Mouse (Mus musculus) MN1 (cell line): ENCODE results near the gene Creb5.
A peak's percentile ranks its signal among the peaks of the same experiment; 100 is the strongest.

Experiments used
- DNase-seq: peaks from one replicate; pipeline ENCODE4 v3.0.0-alpha.2; 2016; ENCODE audit warnings: low spot score

Gene Creb5

DNA sequence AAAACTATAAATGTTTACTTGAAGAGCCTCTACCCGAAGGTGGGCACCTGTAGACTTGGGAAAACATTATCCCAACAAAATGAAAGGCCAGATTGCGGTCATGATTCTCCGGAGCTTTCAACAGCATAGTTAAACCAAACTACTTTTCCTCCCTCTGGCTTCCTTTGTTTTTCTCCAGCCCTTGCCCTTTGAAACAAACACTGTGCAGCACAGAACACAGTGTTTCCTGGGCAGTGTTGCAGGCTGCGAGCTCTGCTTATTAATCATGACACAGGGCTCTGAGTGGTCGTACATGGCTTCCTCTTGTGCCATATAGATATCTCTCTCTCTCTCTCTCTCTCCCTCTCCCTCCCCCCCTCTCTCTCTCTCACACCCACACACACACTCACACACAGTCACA is 206.8 kb downstream of the Creb5 start:
- no peak for DNase-seq

DNA sequence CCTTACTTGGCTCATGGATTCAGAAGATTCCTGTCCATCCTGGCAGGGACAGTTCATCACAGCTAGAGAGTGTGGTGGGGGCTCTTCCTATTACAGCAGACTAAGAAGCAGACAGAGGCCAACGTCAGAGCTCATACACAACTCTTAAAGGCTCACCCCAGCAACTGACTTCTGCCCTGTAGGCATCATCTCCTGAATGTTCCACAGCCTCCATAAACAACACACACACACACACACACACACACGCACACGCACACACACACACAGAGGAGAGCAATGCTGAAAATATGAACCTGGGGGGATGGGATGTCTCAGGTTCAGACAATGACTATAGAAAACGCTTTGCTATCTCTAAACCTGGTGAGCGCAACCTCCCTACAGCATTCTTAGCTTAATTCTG is 208.6 kb downstream of the Creb5 start:
- DNase-seq: no peak

DNA sequence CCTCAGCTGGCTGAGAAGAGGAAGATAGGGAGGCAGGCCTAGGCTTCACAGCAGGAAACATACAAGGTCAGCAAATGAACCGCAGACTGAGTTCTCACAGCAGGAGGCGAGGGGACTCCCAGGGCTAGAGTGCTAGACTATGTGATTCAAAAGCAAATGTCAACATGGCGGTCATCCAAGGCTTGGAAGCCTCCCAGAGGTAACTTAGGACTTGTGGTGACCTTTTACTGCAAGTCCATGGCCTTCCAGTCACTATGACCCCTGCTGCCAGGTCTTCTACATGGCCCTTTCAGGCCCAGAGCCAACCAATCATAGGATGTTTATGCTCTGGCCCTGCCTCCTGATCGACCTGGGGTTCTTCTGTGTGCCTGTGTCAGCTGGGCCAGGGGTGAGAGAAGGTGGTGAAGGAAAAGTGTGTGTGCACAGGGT is 209.3 kb downstream of the Creb5 start:
- DNase-seq: peak; percentile 43

DNA sequence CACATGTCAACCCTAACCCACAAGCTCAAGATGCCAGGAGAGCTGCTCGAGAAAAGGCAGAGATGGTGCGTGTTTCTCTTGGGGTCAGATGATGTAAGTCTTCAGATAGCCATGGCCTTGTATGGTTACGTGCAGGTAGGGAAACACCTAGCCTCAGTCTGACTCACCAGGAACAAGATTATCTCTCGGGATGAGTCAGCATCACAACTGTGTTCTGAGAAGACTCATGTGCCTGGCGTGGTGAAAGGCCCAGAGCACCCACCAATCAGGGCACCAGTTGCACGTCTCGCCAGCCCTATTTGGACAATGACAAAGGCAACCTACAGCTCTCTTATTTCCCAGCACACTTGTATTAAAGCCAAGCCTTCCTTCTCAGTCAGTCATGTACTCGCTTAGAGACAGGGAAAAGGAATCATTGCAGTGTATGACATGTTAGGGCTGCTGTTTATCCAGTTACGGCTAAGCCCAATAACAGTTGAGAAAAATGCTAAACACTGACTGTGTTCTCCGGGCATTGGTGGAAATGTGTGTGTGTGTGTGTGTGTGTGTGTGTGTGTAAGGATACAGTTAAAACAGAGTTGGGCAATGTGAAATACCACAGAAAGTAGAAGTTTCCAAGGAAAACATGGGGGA is 210.9 kb downstream of the Creb5 start:
- peak; percentile 21 for DNase-seq

DNA sequence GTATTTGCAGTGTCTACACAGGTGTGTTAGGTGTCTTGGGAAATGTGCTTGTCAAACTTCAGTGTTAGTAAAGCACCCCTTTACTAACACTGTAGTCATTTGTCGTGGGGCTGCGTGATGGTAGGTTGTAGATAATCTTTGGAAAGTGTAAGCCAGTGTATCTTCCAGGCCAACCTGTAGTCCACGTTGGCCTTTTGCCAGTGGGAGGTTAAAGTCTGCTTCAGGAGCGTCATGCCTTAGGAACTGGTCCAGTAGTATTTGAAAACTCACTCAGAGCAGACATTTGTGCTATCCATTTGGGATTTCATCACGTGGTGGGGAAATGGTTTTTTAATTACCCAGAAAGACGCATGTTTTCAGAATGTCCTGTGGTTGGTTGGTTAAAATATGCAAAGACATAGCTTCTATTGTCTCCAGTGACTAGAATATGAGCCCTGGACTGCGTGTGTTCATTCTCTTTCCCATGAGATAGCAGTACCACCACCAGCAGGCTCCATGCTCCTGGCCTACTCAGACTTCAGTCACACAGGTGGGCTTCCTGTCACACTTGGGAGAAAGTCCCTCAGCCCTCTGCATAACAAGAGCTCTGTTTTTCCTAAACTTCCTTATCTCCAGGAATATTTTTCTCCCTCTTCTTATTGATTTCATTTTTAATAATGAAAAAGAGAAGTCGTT is 212.7 kb downstream of the Creb5 start:
- no peak for DNase-seq

DNA sequence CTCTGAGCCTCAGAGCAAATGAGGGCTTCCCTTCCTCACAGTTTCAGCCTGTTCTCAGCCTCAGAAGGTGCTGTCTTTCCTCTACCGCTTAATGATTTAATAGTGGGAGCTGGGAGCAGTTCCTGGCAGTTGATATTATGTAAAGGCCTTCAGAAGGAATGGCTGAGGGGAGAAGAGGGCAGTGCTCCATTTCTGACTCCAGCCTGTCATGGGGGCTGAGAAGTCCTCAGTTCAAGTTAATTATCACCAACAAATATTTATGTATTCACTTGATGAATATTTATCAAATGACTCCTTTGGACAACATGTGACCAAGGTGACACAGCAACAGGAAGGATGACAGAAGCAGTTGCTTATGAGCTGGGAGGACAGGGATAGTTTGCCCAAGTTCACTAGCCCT is 214.2 kb downstream of the Creb5 start:
- DNase-seq: no peak

DNA sequence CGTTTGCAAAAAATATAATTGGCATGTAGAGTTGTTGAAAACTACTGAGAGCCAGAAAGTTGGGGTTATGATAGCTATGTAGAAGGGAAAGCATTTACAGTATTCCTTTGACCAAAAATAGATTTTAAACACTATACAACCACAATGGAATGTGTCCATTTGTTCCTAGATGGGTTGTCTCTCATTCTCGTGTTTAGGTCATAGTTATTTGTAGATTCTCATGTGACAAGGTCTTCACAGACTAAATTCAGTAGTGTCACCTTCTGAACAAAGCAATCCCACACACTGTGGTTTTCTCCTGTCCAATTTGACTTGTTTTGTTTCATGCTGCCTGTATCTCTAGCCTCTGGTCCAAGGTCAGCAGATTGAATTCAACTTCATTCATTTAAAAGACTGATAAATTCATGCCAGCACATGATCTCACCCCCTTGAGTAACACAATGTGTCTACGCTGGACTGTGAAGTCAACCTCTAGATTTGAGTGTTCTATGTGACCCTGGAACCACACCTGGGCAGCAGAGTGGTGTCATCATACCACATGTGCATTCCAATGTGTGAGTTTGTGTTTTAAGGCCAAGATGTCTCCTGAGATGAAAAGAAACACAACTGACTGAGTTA is 220.0 kb downstream of the Creb5 start:
- DNase-seq: no peak

DNA sequence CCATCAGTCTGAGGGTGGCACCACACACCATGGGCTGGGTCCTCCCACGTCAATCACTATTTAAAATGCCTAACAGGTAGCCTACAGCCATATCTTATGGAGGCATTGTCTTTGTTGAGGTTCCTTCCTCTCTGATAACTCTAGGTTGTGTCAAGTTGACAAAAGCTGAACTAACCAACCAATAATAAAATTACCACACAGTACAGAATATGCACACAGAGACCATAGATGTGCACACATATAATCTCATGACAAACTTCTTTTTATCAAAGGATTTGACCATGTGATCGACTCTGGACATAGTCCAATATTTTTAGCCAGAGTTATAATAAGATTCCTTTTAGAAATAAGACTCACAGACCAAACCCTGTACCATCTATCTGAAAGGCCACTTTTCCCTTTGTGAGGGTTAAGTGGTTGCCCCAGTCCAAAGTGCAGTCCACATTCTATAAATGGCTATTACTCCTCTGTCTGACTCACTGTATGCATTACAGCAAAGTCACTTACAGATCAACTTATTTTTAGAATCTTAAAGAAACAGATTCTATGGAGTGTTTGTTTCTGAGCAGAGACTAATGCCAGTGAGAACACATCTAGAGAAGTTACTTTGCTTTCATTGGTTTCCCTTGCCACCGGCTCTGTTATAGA is 221.9 kb downstream of the Creb5 start:
- no peak for DNase-seq

DNA sequence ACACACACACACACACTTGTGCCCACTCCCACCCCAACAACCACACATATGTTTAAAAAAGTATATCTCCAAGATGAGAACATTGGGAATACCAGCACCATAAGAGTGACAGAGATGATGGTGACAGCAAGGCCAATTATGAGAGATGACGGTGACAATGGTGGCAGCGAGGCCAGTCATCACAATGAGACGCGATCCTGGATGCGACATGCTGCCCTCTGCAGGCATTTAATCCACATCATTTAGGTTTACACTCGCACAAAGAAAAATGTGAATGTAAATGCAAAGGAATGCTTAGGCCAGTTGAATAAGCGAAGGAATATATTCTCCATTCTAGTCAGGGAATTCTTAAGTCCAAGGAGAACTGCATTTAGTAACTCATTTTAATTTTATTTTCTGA is 222.9 kb downstream of the Creb5 start:
- no peak for DNase-seq

DNA sequence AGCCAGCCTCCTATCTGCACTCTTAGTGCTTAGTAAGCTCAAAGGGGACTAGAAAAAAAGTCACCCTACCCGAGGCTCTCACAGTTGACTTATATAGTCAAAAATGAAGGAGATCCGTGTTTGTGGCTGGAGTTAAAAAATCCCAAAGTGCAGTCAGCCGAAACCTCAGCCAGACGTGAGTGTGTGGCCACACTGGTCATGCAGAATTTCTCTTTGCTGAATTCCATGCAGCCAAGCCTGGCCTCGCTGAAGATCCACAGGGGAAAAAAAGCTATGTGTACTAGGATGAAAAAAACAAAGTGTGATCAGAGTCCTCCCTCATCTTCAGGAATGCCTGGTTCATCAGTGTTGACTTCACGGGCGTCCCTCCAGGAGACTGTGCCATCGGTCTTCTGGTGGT is 225.2 kb downstream of the Creb5 start:
- no peak for DNase-seq

DNA sequence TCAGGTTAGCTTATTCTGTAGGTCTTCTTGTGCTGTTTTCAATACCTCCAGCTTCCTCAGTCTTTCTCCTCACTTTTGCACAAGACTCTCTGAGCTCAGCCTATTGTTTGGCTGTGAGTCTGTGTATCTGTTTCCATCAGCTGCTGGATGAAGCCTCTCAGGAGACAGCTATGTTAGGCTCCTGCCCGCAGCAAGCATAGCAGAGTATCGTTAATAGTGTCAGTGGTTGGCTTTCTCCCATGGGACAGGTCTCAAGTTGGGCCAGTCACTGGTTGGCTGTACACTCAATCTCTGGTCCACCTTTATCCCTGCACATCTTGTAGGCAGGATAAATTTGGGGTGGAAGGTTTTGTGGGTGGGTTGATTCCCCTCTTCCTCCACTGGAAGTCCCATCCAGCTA is 226.3 kb downstream of the Creb5 start:
- DNase-seq: no peak

DNA sequence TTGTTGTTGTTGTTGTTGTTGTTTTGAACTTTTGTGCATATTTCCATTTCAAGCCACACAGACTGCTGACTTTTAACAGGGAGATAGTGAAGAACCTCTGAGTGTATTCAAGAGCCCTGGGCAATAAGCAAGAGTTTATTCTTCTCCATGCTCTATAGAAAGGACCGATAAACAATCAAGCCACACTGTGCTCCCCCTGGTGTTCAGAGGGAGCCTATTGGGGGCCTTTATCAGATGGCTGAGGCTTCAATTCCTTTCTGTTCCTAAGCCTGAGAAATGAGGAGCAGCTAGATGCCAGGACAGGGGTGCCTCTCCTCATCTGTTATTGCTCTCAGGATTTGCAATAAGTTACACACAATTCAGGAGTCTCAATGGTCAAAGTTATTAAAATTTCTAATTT is 227.8 kb downstream of the Creb5 start:
- no peak for DNase-seq

DNA sequence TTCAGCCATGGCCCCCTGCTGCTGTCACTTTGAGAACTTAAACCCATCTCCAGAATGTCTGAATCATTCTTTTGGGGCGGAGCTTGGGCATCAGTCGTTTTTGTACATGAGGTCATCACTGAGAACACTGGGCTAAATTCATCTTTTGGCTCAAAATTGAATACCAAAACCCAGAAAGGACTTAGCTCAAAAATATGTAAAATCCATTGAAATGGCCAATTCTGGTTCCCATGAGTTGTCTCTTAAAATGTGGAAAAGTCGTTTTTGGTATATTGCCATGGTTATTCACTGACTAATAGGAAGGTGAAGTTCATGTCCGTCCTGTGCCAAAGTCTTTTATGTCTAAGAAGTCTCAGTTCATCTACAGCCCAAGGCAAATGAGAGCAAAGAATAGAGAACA is 228.5 kb downstream of the Creb5 start:
- no peak for DNase-seq

DNA sequence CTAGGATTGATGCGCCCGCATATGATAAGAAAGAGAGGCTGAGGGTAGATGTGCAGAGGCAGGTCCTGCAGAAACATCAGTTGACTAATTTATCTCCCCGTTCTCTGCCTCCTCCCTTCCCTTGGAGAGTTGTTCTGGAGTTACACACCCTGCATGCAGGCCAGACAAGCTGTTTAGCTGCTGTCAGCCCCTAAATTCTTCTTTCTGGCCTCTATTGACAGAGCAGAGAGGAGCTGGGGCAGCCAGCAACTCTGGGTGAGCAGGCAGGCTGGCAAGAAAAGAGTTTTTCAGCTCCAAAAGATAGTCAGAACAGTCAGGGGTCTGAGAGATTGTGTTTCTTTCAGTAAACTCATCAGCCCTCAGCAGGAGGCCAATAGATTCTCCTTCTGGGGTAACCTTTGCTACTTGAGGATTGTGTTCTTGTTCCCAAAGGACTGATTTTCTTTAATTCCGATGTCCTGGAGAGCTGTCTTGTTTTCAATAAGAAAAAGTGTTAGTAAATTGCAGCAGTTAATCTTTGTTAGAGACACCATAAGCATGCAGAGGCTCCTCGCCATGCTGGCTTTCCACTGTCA is 230.4 kb downstream of the Creb5 start:
- no peak for DNase-seq

DNA sequence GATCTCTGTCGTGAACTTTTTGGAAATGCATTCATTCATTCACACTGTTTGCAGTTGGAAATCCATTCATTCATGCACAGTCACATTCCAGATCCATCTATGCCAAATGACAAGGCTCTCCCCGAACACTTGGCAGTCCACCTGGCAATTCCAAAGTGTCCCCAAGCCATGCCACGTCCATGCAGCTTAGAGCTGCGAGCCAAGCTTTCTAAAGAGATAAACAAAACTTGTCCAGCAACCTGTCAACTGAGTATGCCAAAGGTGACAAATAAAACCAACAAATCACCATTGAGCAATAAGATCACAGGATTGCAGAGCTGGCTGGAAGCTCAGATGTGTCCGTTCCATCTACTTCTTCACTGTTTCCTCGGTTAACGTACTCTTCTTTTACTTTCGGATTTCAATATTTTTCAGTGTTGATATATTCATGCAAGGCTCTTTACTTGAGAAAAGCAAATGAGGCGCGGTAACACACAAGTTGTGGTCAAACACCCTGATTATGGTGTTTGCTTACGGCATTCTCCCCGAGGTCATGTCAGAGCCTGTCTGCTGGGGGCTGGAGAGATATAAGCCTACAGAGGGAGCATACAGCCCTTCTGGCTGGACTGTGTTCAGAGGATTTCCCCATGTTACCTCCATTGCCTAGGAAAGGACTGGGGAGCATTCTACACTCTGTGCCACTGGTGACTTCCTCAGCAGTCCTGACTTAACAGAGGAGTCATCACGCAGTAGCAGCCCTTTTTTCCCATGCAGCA is 236.8 kb downstream of the Creb5 start:
- DNase-seq: no peak

DNA sequence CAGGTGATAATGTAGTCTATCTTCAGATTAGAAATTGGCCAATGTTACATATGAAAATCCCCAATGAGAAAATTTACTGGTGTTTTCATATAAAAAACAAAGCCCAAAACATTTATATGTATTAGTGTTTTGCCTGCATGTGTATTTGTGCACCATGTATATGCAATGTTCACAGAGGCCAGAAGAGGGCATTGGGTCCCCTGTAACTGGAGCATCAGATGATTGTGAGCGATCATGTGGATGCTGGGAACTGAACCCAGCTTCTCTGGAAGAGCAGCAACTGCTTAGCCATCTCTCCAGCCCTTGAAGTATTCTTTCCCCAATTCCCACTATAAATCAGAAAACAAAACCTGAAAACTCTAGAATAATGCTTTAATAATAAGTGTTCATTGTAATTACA is 239.4 kb downstream of the Creb5 start:
- DNase-seq: no peak

DNA sequence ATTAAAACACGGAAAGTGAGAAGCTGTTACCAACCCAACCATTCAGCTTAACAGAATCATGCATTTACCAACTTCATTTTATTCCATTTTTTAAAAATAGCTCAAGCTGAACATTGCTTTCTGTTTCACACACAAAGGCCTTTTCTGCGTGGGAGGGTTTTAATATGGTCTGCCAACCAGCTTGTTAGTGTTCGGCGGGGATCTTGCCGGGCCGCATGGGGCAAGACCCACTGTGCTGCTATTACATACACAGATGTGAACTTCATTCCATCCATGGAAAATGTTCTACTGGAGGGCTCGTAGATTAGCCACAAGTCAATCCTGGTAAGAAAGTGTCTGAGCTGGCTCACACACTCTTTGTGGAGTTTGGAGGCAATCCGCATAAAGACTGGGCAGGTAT is 243.7 kb downstream of the Creb5 start:
- no peak for DNase-seq

DNA sequence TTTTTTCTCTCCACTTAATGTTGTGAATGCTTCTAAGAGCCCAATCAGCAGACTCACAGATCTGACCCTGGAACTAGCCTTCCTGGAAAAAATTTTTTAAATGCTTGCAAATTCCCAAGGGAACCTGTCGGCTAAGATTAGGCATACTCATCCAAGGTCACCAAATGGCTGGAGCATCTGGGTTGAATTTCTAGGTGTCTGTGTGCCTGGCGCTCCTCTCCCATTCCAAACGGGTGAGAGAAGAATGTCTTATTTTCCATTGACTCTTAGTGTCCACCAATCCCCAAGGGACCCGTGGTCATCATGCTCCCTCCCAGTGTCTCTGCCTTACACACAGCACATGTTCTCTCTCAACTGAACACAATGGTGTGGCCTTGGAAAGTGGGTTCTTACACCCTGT is 244.4 kb downstream of the Creb5 start:
- no peak for DNase-seq

DNA sequence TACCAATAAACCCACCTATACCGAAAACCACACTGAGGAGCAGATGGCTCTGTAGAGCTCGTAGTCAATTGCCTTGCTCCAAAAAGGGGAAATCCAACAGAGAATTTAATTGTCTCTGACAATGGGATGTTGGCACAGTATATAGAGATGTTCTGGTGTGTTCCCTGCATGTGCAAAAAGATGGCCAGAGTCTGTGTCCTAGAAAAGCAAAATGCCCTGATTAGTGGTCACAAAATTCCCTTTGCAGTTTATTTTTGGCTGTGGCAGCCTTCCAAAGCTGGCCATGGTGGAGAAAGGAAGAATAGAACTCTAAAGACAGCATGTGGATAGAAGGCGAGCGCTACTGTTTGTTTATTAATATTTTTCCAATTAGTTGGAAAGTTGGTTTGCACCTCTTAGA is 250.5 kb downstream of the Creb5 start:
- DNase-seq: no peak

DNA sequence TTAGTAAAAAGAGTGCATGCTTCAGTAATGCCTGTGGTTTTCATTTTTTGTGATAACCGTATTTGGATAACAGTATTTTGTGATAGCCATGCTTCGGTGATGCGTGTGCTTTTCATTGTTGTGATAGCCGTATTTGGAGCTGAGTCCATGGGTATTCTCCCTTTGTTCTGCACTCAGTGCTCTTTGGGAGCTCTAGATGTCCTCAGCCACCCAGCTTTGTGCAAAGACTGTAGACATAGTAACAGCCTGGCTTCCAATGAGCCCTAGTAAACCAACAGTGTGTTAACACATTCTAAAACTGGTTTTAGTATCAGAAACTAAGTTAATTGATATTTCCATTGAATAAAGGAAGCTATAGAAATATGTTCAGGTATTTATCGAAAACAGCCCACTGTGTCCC is 254.7 kb downstream of the Creb5 start:
- no peak for DNase-seq

DNA sequence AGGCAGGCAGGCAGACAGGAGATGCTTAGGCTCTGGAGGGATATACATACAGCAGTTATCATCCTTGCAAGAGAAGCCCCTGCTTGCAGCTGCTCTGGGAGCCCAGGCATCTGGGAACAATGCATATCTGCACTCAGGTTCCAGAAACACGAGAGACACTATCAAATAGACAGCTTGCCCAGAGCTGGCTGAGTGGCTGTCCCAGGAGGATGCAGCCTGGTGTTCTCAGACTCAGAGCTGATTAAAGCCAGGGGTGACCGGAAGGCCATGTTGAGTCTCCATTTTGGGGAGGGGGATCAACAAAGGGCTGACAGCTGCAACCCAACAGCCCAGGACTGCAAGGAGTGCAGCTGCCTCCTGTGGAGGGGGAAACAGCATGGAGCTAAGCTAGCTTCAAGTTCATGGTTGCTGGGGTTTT is 258.4 kb downstream of the Creb5 start:
- DNase-seq: peak; percentile 15

DNA sequence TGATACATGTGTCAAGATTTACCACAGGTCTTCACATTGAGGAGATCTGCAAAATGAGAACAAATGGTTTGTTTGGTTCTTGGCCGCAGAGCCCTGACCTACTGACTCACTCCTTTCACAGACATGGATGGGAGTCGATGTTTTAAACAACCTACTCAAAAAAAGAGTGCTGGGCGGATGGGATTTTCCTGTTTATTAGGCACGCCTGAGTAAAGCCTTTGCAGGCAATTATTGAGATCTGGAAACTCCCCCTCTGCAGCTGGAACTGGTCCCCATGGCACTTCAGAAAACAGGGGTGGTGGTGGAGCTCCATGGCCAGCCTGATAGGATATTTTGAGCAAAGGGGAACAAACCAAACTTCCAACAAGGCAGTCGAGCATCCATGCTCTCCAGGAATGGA is 258.9 kb downstream of the Creb5 start:
- peak; percentile 8 for DNase-seq
